Mouse (Mus musculus): ENCODE measurements around the gene Mrpl35.
"Not testable (repeated sequence)": the region's sequence is repeated elsewhere in the genome, so short reads cannot be mapped to it uniquely, and the experiment has no call there.

Gene Mrpl35

GRCm38 (mm10) chr6:71826869-71827268, at the start of gene Mrpl35:
Gene Mrpl35 (minus strand): TSS chr6:71826969.
- DNase-seq: no peak

GRCm38 (mm10) chr6:71871396-71871795, 44.6 kb upstream of the Mrpl35 start:
- no peak for DNase-seq

- DNase-seq: no peak
Measured at GRCm38 (mm10) chr6:71868809-71869208, 42.0 kb upstream of the Mrpl35 start.

GRCm38 (mm10) chr6:71867751-71868150, 41.0 kb upstream of the Mrpl35 start:
- no peak for DNase-seq

- DNase-seq: not testable (repeated sequence)
Measured at GRCm38 (mm10) chr6:71846906-71847305, 20.1 kb upstream of the Mrpl35 start.

- no peak for DNase-seq
Measured at GRCm38 (mm10) chr6:71840597-71841290, 14.0 kb upstream of the Mrpl35 start.

GRCm38 (mm10) chr6:71839815-71840214, 13.0 kb upstream of the Mrpl35 start:
- DNase-seq: no peak

GRCm38 (mm10) chr6:71836811-71837210, 10.0 kb upstream of the Mrpl35 start:
- DNase-seq: no peak

- DNase-seq: peak; percentile 94
Measured at GRCm38 (mm10) chr6:71831581-71831960, 4.8 kb upstream of the Mrpl35 start.

GRCm38 (mm10) chr6:71830690-71831580, 4.2 kb upstream of the Mrpl35 start, which contains the start of gene Immt:
Gene Immt (plus strand): TSS chr6:71831331.
- DNase-seq: peak; percentile 96

- no peak for DNase-seq
Measured at GRCm38 (mm10) chr6:71829768-71830167, 3.0 kb upstream of the Mrpl35 start.

- DNase-seq: no peak
Measured at GRCm38 (mm10) chr6:71823961-71824360, 2.8 kb downstream of the Mrpl35 start.

- peak; percentile 91 for DNase-seq
Measured at GRCm38 (mm10) chr6:71823488-71823887, 3.3 kb downstream of the Mrpl35 start.

GRCm38 (mm10) chr6:71823085-71823484, 3.7 kb downstream of the Mrpl35 start:
- no peak for DNase-seq

- DNase-seq: no peak
Measured at GRCm38 (mm10) chr6:71819764-71820292, 6.9 kb downstream of the Mrpl35 start.

- DNase-seq: no peak
Measured at GRCm38 (mm10) chr6:71812820-71813219, 13.9 kb downstream of the Mrpl35 start.

- no peak for DNase-seq
Measured at GRCm38 (mm10) chr6:71809890-71810289, 16.9 kb downstream of the Mrpl35 start.

- no peak for DNase-seq
Measured at GRCm38 (mm10) chr6:71806713-71807112, 20.1 kb downstream of the Mrpl35 start.

GRCm38 (mm10) chr6:71804061-71804829, 22.5 kb downstream of the Mrpl35 start:
- peak; percentile 81 for DNase-seq

GRCm38 (mm10) chr6:71803609-71804008, 23.2 kb downstream of the Mrpl35 start:
- no peak for DNase-seq

- DNase-seq: peak; percentile 72
Measured at GRCm38 (mm10) chr6:71801714-71802094, 25.1 kb downstream of the Mrpl35 start.

- no peak for DNase-seq
Measured at GRCm38 (mm10) chr6:71801011-71801713, 25.6 kb downstream of the Mrpl35 start.
